Mouse (Mus musculus): ENCODE data around the gene Foxp1. TPM values are rescaled to one million over a fixed set of nuclear protein-coding genes. Genes with fewer than 3 reads are reported as not detected.

The Foxp1 gene
- polyA plus RNA-seq, 1 experiment from 2014 or later: 18.9 TPM

DNA sequence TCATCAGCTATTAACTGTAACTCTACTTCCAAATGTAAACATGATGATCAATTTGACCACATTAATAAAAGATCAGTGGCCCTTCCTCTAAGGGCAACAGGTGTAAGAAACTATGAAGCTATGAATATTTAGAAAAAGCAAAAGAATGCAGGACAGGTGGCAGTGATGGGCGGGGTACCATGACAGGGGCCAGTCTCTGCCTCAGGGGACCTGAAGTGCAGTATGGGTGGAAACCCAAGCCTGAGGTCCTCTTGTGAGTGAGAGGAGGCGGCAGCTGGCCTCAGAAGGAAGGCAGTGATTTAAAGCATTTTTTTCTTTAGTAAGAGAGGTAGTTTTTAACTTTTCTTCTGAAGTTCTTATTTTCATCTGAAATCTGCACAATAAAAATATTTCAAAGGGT, 468.5 kb downstream of the Foxp1 start:
- H3K27ac ChIP-seq (ENCODE audit: low read depth): no peak overlapping the region
- peaks cover 15% of the 10 kb centered on the region for H3K4me1 ChIP-seq (ENCODE audit: insufficient read depth)
- H3K36me3 ChIP-seq (replicated peaks; ENCODE audit: insufficient read depth, low read length): no peaks in the 10 kb centered on the region
- no peak overlapping the region for H3K4me3 ChIP-seq (ENCODE audit: low read depth, low read length)
- H3K9me3 ChIP-seq (ENCODE audit: low read length): no peaks in the 10 kb centered on the region
- H3K9ac ChIP-seq (replicated peaks): no peak overlapping the region
- no peak for TF ChIP-seq EP300 (IDR thresholded peaks at IDR 0.05; ENCODE audit: low read depth)
- TF ChIP-seq CTCF (IDR thresholded peaks at IDR 0.05; ENCODE audit: low read depth): no peak
- no peak for DNase-seq
- whole genome bisulfite sequencing (ENCODE audit: insufficient replicate concordance): 79% methylated on average over 2 of the region's 2 CpGs
- H3K27me3 ChIP-seq (ENCODE audit: insufficient read depth, low read length): no peaks in the 10 kb centered on the region
- H3K4me2 ChIP-seq (ENCODE audit: low read depth, low read length): no peak overlapping the region
- no peak for ATAC-seq

DNA sequence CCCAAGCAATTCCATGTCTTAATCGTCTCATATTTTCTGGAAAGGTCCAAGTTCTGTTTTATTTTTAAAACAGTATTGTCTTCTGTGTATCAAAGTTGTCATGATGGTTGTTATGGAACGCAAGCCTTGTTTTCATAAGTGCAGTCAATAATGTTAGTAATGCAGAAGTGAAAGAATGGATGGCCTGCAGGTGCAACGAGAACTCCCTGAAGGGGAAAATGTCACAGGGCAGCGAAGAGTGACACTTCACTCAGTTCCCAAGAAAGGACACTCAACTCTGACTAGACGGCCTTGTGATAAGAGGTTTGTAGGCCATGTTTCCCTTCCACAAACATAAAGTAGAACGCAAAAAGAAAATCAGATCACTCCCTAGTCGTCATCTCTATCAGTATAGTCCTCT, 469.4 kb downstream of the Foxp1 start:
- Histone ChIP-seq H3K4me3 (ENCODE audit: low read depth, low read length) (no peak overlapping the region), H3K4me1 (ENCODE audit: insufficient read depth) (peaks cover 15% of the 10 kb centered on the region), H3K27me3 (ENCODE audit: insufficient read depth, low read length) (no peaks in the 10 kb centered on the region), H3K36me3 (replicated peaks; ENCODE audit: insufficient read depth, low read length) (no peaks in the 10 kb centered on the region), H3K9ac (replicated peaks) (no peak overlapping the region), H3K4me2 (ENCODE audit: low read depth, low read length) (no peak overlapping the region), H3K27ac (ENCODE audit: low read depth) (no peak overlapping the region), H3K9me3 (ENCODE audit: low read length) (no peaks in the 10 kb centered on the region)
- WGBS (ENCODE audit: insufficient replicate concordance): 71% methylated on average over 7 of the region's 7 CpGs
- ATAC-seq (no peak), DNase-seq (no peak)
- TF ChIP-seq EP300 (IDR thresholded peaks at IDR 0.05; ENCODE audit: low read depth) (no peak), CTCF (IDR thresholded peaks at IDR 0.05; ENCODE audit: low read depth) (no peak)

DNA sequence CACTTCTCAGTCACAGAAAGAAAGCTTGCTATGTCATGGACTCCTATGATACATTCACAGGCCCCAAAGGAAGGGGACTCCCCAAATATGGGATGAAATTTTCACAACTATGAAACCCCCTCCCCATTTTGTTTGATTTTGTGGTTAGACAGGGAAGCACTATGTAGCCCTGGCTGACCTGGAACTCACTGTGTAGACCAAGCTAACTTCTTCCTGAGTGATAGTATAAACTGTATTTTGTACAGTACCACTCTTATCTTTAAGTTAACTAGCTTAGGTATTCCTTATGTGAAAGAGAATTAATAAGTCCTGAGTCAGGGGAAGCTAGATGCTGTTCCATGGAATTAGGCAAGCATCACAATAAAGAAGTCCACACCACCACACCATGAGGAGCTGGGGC, 470.8 kb downstream of the Foxp1 start:
- Histone ChIP-seq H3K4me1 (ENCODE audit: insufficient read depth) (peaks cover 11% of the 10 kb centered on the region), H3K27me3 (ENCODE audit: insufficient read depth, low read length) (no peaks in the 10 kb centered on the region), H3K4me3 (ENCODE audit: low read depth, low read length) (no peak overlapping the region), H3K27ac (ENCODE audit: low read depth) (no peak overlapping the region), H3K4me2 (ENCODE audit: low read depth, low read length) (no peak overlapping the region), H3K9ac (replicated peaks) (no peak overlapping the region), H3K36me3 (replicated peaks; ENCODE audit: insufficient read depth, low read length) (no peaks in the 10 kb centered on the region), H3K9me3 (ENCODE audit: low read length) (no peaks in the 10 kb centered on the region)
- TF ChIP-seq EP300 (IDR thresholded peaks at IDR 0.05; ENCODE audit: low read depth): no peak
- TF ChIP-seq CTCF (IDR thresholded peaks at IDR 0.05; ENCODE audit: low read depth): no peak
- no peak for DNase-seq
- no peak for ATAC-seq

DNA sequence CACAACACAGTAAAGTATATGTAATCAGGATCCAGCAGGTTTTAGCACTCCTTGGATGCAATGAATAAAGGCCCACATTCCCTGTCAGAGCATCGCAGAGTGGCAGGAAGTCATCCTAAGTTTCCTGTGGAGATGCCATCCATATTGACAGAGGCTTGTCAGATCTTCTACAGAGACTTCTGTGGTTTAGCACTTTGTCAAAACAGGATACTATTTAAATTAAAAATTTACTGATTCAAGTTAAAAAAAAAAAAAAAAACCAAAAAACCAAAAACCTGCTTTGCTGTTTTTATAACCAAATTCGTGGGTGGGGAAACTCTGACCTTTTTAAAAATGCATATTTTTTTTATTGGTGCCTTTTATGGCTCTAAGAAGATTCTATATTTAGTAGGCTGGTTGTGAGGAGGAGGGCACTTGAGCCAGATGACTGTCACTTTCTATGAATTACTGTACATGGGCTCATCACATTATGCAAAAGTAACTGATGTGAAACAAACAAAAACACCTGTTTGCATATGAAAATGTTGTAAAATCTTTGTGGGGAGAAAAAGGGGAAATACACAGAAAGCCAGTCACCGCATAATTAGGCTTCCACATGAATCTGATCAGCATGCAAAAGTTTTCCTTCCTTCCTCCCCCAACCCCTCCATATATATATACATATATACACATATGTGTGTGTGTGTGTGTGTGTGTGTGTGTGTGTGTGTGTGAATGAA, 472.1 kb downstream of the Foxp1 start:
- ATAC-seq: no peak

DNA sequence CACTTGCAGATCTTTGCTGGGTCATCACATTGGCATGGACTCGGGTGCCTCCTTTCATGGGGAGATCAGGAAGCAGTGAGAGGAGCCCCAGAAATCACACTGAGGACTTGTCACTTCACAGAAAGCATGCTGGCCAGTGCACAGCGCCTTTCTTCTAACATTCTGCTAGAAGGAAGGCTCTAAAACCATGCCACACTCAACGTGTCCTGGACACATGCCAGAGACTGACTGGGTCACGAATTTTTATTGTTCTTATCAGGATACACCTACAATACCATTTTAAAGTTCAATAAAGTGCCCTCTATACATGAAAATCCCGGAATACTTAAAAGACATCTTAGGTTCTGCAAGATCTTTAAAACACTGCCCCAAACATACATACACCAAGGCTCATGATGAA, 475.2 kb downstream of the Foxp1 start:
- no peak for TF ChIP-seq EP300 (IDR thresholded peaks at IDR 0.05; ENCODE audit: low read depth)
- TF ChIP-seq CTCF (IDR thresholded peaks at IDR 0.05; ENCODE audit: low read depth): no peak
- ATAC-seq (no peak), DNase-seq (no peak)
- H3K27ac ChIP-seq (ENCODE audit: low read depth): no peak overlapping the region
- no peak overlapping the region for H3K4me2 ChIP-seq (ENCODE audit: low read depth, low read length)
- 75% methylated on average over 5 of the region's 5 CpGs for WGBS (ENCODE audit: insufficient replicate concordance)
- no peak overlapping the region for H3K4me3 ChIP-seq (ENCODE audit: low read depth, low read length)
- H3K4me1 ChIP-seq (ENCODE audit: insufficient read depth): peaks cover 6% of the 10 kb centered on the region
- no peaks in the 10 kb centered on the region for H3K27me3 ChIP-seq (ENCODE audit: insufficient read depth, low read length)
- no peak overlapping the region for H3K9ac ChIP-seq (replicated peaks)
- no peaks in the 10 kb centered on the region for H3K9me3 ChIP-seq (ENCODE audit: low read length)
- H3K36me3 ChIP-seq (replicated peaks; ENCODE audit: insufficient read depth, low read length): no peaks in the 10 kb centered on the region

More for the DNA sequence above, 472.1 kb downstream of the Foxp1 start:
- Histone ChIP-seq H3K4me1 (ENCODE audit: insufficient read depth) (peaks cover 6% of the 10 kb centered on the region), H3K27ac (ENCODE audit: low read depth) (no peak overlapping the region), H3K4me2 (ENCODE audit: low read depth, low read length) (no peak overlapping the region), H3K9me3 (ENCODE audit: low read length) (no peaks in the 10 kb centered on the region), H3K4me3 (ENCODE audit: low read depth, low read length) (no peak overlapping the region), H3K27me3 (ENCODE audit: insufficient read depth, low read length) (no peaks in the 10 kb centered on the region), H3K36me3 (replicated peaks; ENCODE audit: insufficient read depth, low read length) (no peaks in the 10 kb centered on the region), H3K9ac (replicated peaks) (no peak overlapping the region)
- TF ChIP-seq EP300 (IDR thresholded peaks at IDR 0.05; ENCODE audit: low read depth) (no peak), CTCF (IDR thresholded peaks at IDR 0.05; ENCODE audit: low read depth) (no peak)
- WGBS (ENCODE audit: insufficient replicate concordance): 64% methylated on average over 3 of the region's 3 CpGs
- DNase-seq: no peak

DNA sequence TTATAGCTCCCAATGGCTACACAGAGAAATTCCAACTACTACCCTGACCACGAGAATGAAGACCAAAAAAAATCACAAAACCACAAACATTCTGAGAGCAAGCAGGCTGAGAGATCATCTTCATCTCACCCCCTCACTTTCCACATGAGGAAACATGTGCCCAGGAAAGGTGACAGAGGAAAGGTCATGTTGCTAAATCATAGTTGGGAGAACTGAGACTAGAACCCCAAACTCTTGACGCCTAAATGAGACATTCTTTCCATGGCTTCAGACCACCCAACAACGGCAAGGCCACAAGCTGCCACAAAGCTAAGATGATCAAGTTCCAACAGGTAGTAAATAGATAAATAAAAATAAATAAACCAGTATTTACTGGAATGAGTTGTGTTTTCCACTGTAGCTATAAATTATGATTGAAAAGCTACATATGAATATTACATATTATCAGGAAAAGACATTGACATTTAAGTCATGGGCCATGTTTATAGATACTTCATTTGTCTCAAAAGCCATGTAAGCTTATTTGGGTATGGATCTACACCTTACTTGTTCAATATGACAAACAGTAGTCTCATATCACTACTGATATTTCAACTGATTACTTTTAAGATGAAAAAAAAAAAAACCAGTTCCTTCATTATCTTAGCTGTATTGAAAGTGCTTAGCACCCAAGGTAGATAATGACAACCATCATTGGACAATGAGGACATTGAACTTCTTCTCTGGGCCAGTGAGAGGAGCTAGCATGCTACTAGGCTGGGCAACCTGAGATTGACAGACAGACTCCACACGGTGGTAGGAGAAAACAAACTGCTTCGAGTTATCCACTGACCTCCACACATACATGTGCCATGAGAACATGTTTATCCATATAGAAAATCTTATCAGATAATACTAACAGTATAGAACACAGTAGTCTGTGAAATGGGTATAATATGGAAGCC, 476.4 kb downstream of the Foxp1 start:
- peaks cover 2% of the 10 kb centered on the region for H3K4me1 ChIP-seq (ENCODE audit: insufficient read depth)
- WGBS (ENCODE audit: insufficient replicate concordance): 62% methylated on average over 5 of the region's 5 CpGs
- H3K27me3 ChIP-seq (ENCODE audit: insufficient read depth, low read length): no peaks in the 10 kb centered on the region
- no peak overlapping the region for H3K27ac ChIP-seq (ENCODE audit: low read depth)
- TF ChIP-seq EP300 (IDR thresholded peaks at IDR 0.05; ENCODE audit: low read depth) (no peak), CTCF (IDR thresholded peaks at IDR 0.05; ENCODE audit: low read depth) (peak; percentile 19; the same call in 1 of the 2 replicates)
- H3K4me3 ChIP-seq (ENCODE audit: low read depth, low read length): no peak overlapping the region
- H3K36me3 ChIP-seq (replicated peaks; ENCODE audit: insufficient read depth, low read length): no peaks in the 10 kb centered on the region
- DNase-seq (no peak), ATAC-seq (no peak)
- no peak overlapping the region for H3K4me2 ChIP-seq (ENCODE audit: low read depth, low read length)
- H3K9me3 ChIP-seq (ENCODE audit: low read length): no peaks in the 10 kb centered on the region
- H3K9ac ChIP-seq (replicated peaks): no peak overlapping the region
